Mouse (Mus musculus) heart, postnatal 0 days (tissue): Measurements from ENCODE around the gene St6galnac5.

Experiments
- CTCF ChIP-seq: IDR thresholded peaks from 2 replicates; pipeline ENCODE4 v1.5.1; 2016; ENCODE audit warnings: antibody characterized with exemption, control low read depth, low read depth
- EP300 ChIP-seq: IDR thresholded peaks from 2 replicates; pipeline ENCODE4 v1.6.1; 2016; ENCODE audit warnings: antibody characterized with exemption, low read depth

- TF ChIP-seq CTCF, result no peak
- no peak for TF ChIP-seq EP300
Measured at GRCm38 (mm10) chr3:152949233-152949777, 32.7 kb downstream of the St6galnac5 start.
